Mouse (Mus musculus) kidney, adult 9 months (tissue): Measurements from ENCODE around the gene Vps9d1.

Source experiments
- DNase-seq: peaks from one replicate; pipeline ENCODE4 v3.0.0; 2022

Gene Vps9d1

GRCm38 (mm10) chr8:123212321-123213117 is 41.6 kb downstream of the Vps9d1 start, which contains the start of the genes Chmp1a and Spata33:
Gene Chmp1a (minus strand): TSS chr8:123212763.
Gene Spata33 (plus strand): TSS chr8:123212832.
- peak; percentile 98 for DNase-seq

- DNase-seq, result no peak
Measured at GRCm38 (mm10) chr8:123211876-123212275, 42.3 kb downstream of the Vps9d1 start.

GRCm38 (mm10) chr8:123203571-123203970 is 50.6 kb downstream of the Vps9d1 start:
- DNase-seq, result no peak

- DNase-seq, result peak; percentile 77
Measured at GRCm38 (mm10) chr8:123202288-123202687, 51.9 kb downstream of the Vps9d1 start.

- DNase-seq, result no peak
Measured at GRCm38 (mm10) chr8:123199864-123200263, 54.3 kb downstream of the Vps9d1 start.

GRCm38 (mm10) chr8:123197016-123197415 is 57.1 kb downstream of the Vps9d1 start:
- DNase-seq, result peak; percentile 50

GRCm38 (mm10) chr8:123193771-123194170 is 60.4 kb downstream of the Vps9d1 start:
- DNase-seq, result peak; percentile 75
